Mouse (Mus musculus) stomach, postnatal 0 days (tissue): ENCODE data around the gene Thsd4.

ENCODE experiments used
- CTCF ChIP-seq: IDR thresholded peaks from 2 replicates; pipeline ENCODE4 v1.5.1; 2016; ENCODE audit warnings: antibody characterized with exemption, low read depth, mild to moderate bottlenecking, moderate library complexity
- EP300 ChIP-seq: optimal IDR thresholded peaks from 2 replicates; pipeline ENCODE3; 2016; ENCODE audit warnings: antibody characterized with exemption

DNA sequence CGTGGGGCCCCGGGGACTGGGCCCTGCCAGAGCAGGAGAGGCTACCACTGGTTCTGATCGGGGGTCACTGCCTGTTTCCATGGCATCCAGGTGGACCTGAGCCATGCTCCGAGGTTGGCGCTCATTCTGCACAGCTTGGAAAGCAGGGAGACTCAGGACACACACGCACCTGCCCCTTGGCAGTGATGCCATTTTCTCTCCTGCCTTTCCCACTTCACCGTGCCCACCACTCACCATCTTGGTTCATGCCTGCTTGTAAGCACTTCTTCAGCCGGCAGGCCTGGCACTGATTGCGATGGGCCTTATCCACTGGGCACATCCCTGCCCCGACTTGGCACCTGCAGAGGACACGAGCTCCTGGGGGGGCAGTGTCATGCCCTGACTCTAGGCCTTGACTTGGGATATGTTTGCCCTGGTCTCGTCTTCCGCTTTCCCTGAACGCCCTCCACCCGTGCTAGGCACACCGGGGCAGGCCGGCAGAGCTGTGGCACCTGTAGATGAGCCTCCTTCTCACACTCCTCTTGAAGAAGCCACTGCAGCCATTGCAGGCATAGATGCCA, 573.1 kb downstream of the Thsd4 start:
- TF ChIP-seq CTCF (no peak), EP300 (no peak)
